Comparison of ENCODE assay signal across 10 mouse cellular contexts in genomic region chr2:26119310-26119592, GRCm38 (mm10). TPM values are rescaled to one million over a fixed set of nuclear protein-coding genes. Genes with fewer than 3 reads are reported as not detected.
A peak's percentile ranks its signal among the peaks of the same experiment; 100 is the strongest.
DNase-seq lines count a peak whose midpoint lies in the region; ATAC-seq and TF ChIP-seq lines count a peak whose summit lies in the region.
"Had no signal": no experiment of that assay in that cellular context is flagged by ENCODE, and none has a peak within 500 bp of the region (broad histone marks: within the 10 kb centered on the region; RNA-seq: fewer than 3 reads in every experiment).

No protein-coding gene starts in this region.

- no peak for ATAC-seq in kidney, embryonic 15.5 days (replicated peaks; ENCODE audit: low FRiP score)
- ATAC-seq in limb, embryonic 13.5 days (ENCODE audit: low FRiP score, low read depth), result no peak
- no peak for ATAC-seq in forebrain, embryonic 11.5 days (replicated peaks; ENCODE audit: low FRiP score)
- ATAC-seq: inflammation-experienced regulatory T-cells, adult 6 months had no signal

- H3K27ac ChIP-seq in heart, adult 2 months, result peak overlapping the region; percentile 47
- peak overlapping the region; percentile 75 for H3K27ac ChIP-seq in kidney, embryonic 15.5 days
- no peak overlapping the region for H3K27ac ChIP-seq in limb, embryonic 13.5 days
- H3K27ac ChIP-seq in forebrain, embryonic 11.5 days (ENCODE audit: low read depth, low read length), result no peak overlapping the region

- TF ChIP-seq POLR2A in heart, adult 2 months (IDR thresholded peaks at IDR 0.05; ENCODE audit: insufficient read depth, low read depth, low read length), result no peak

- H3K4me2 ChIP-seq in kidney, embryonic 15.5 days, result no peak overlapping the region
- H3K4me2 ChIP-seq in limb, embryonic 13.5 days (replicated peaks), result no peak overlapping the region
- no peak overlapping the region for H3K4me2 ChIP-seq in forebrain, embryonic 11.5 days (ENCODE audit: low read depth, low read length, severe bottlenecking)

- H3K4me1 ChIP-seq in heart, adult 2 months (ENCODE audit: control insufficient read depth, insufficient read depth, low read length), result peaks cover 18% of the 10 kb centered on the region
- H3K4me1 ChIP-seq in kidney, embryonic 15.5 days, result peaks cover 37% of the 10 kb centered on the region
- H3K4me1 ChIP-seq in limb, embryonic 13.5 days, result peaks cover 28% of the 10 kb centered on the region
- peaks cover 10% of the 10 kb centered on the region for H3K4me1 ChIP-seq in forebrain, embryonic 11.5 days (replicated peaks; ENCODE audit: control insufficient read depth, insufficient read depth, low read length)

- TF ChIP-seq EP300 in heart, adult 2 months (IDR thresholded peaks at IDR 0.05; ENCODE audit: insufficient read depth, low read depth, low read length), result no peak

- no peak overlapping the region for H3K4me3 ChIP-seq in heart, adult 2 months
- H3K4me3 ChIP-seq in kidney, embryonic 15.5 days (replicated peaks), result no peak overlapping the region
- H3K4me3 ChIP-seq in limb, embryonic 13.5 days, result no peak overlapping the region
- no peak overlapping the region for H3K4me3 ChIP-seq in forebrain, embryonic 11.5 days (ENCODE audit: low read depth, low read length)

- 32% methylated on average over 2 of the region's 2 CpGs for WGBS in heart, adult 2 months
- 33% methylated on average over 2 of the region's 2 CpGs for WGBS in kidney, embryonic 15.5 days
- WGBS in limb, embryonic 13.5 days, result 23% methylated on average over 2 of the region's 2 CpGs
- 18% methylated on average over 2 of the region's 2 CpGs for WGBS in forebrain, embryonic 11.5 days

- no peak overlapping the region for H3K9ac ChIP-seq in heart, adult 2 months (ENCODE audit: low read depth, low read length)
- 0 out of 2 replicates have a peak overlapping the region, but pooled peaks have one; percentile 4 for H3K9ac ChIP-seq in kidney, embryonic 15.5 days
- H3K9ac ChIP-seq in limb, embryonic 13.5 days, result peak overlapping the region; percentile 32; the same call in 1 of the 2 replicates
- H3K9ac ChIP-seq in forebrain, embryonic 11.5 days (ENCODE audit: low read length), result no peak overlapping the region

- no peaks in the 10 kb centered on the region for H3K36me3 ChIP-seq in heart, adult 2 months (ENCODE audit: control insufficient read depth, insufficient read depth, low read length)
- H3K36me3 ChIP-seq in kidney, embryonic 15.5 days, result no peaks in the 10 kb centered on the region
- H3K36me3 ChIP-seq in limb, embryonic 13.5 days, result no peaks in the 10 kb centered on the region
- no peaks in the 10 kb centered on the region for H3K36me3 ChIP-seq in forebrain, embryonic 11.5 days (ENCODE audit: control insufficient read depth, insufficient read depth, low read length)

- DNase-seq in heart, adult 2 months, result peak in 1 of 2 experiments; percentile 21
- DNase-seq in heart, adult 9 months (ENCODE audit: low spot score in 2 of 2), result no peak
- DNase-seq in kidney, adult 11 months, result no peak
- peak; percentile 31 for DNase-seq in 3134 (ENCODE audit: extremely low read depth, insufficient read length, low spot score)
- DNase-seq in B cell, adult 2 months, result no peak
- no peak for DNase-seq in forebrain, embryonic 11.5 days (ENCODE audit: low spot score)
- DNase-seq: thymus, adult 18-20 months had no signal

- 0 out of 2 replicates have a peak, but pooled peaks cover 2% of the 10 kb centered on the region for H3K79me2 ChIP-seq in heart, adult 2 months (replicated peaks; ENCODE audit: control insufficient read depth, insufficient read depth, low read length)

- no peaks in the 10 kb centered on the region for H3K9me3 ChIP-seq in kidney, embryonic 15.5 days (replicated peaks)
- H3K9me3 ChIP-seq in limb, embryonic 13.5 days, result no peaks in the 10 kb centered on the region
- no peaks in the 10 kb centered on the region for H3K9me3 ChIP-seq in forebrain, embryonic 11.5 days (ENCODE audit: control insufficient read depth, low read length)

- H3K27me3 ChIP-seq in heart, adult 2 months (ENCODE audit: control insufficient read depth, insufficient read depth, low read length), result no peaks in the 10 kb centered on the region
- peaks cover 21% of the 10 kb centered on the region for H3K27me3 ChIP-seq in kidney, embryonic 15.5 days
- peaks cover 48% of the 10 kb centered on the region for H3K27me3 ChIP-seq in limb, embryonic 13.5 days
- H3K27me3 ChIP-seq in forebrain, embryonic 11.5 days (ENCODE audit: control insufficient read depth, insufficient read depth, low read length), result peaks cover 29% of the 10 kb centered on the region

- intact Hi-C loops in heart, adult 2 months (cut with DNase I), result no loop called here

- TF ChIP-seq CTCF in heart, adult 2 months (IDR thresholded peaks at IDR 0.05), result no peak

RNA-seq across cellular contexts. Expression of gene Nacc2, which starts 3.8 kb away (rescaled TPM):
- 10 to 100 TPM; 31.6 to 31.8 TPM for total RNA-seq in heart, adult 2 months (2021)
- 19.0 and 20.5 TPM in 2 replicates for polyA plus RNA-seq in heart, adult 2 months (2012; rRNA removed)
- polyA plus RNA-seq in kidney, embryonic 15.5 days (2015; fragmentation: Nextera tagmentation; extraction: Ambion mirVana), result 8.7 and 10.5 TPM in 2 replicates
- 5.2 and 6.0 TPM in 2 replicates for polyA plus RNA-seq in limb, embryonic 13.5 days (2015; fragmentation: Nextera tagmentation; extraction: Ambion mirVana)
- 6.5 and 8.6 TPM in 2 replicates for polyA plus RNA-seq in forebrain, embryonic 11.5 days (2014; fragmentation: Nextera tagmentation; extraction: Ambion mirVana)

Comparison
In these comparisons a context has a peak if more than half of its experiments do, and no peak if none do; other contexts are left out.
1. H3K27ac ChIP-seq: peak in heart, adult 2 months (single experiment) and kidney, embryonic 15.5 days (single experiment); none in limb, embryonic 13.5 days (single experiment) and forebrain, embryonic 11.5 days (single experiment).
2. H3K9ac ChIP-seq: peak in kidney, embryonic 15.5 days (single experiment) and limb, embryonic 13.5 days (single experiment); none in heart, adult 2 months (single experiment) and forebrain, embryonic 11.5 days (single experiment).